Mouse (Mus musculus) G1E (cell line): ENCODE results near the gene Ccr10.

Experiments
- CTCF ChIP-seq: IDR thresholded peaks from 2 replicates; pipeline ENCODE4 v1.5.1; 2012; ENCODE audit warnings: low read depth, low read length, inconsistent platforms, mixed read lengths
- GATA1 ChIP-seq: IDR thresholded peaks from 2 replicates; pipeline ENCODE4 v1.6.1; 2012; ENCODE audit warnings: borderline replicate concordance, low read length, inconsistent platforms, mixed read lengths
- GATA2 ChIP-seq: IDR thresholded peaks from 2 replicates; pipeline ENCODE4 v1.6.1; 2012; ENCODE audit warnings: low read depth, low read length, inconsistent platforms, borderline replicate concordance
- POLR2AphosphoS5 ChIP-seq: IDR thresholded peaks from 2 replicates; pipeline ENCODE4 v1.6.1; 2012; ENCODE audit warnings: low read depth, low read length, inconsistent platforms; ENCODE audit not compliant: insufficient replicate concordance
- TAL1 ChIP-seq: conservative IDR thresholded peaks from 2 replicates; pipeline ENCODE4 v1.6.1; 2012; ENCODE audit warnings: low read depth, low read length, inconsistent platforms, mixed read lengths

DNA sequence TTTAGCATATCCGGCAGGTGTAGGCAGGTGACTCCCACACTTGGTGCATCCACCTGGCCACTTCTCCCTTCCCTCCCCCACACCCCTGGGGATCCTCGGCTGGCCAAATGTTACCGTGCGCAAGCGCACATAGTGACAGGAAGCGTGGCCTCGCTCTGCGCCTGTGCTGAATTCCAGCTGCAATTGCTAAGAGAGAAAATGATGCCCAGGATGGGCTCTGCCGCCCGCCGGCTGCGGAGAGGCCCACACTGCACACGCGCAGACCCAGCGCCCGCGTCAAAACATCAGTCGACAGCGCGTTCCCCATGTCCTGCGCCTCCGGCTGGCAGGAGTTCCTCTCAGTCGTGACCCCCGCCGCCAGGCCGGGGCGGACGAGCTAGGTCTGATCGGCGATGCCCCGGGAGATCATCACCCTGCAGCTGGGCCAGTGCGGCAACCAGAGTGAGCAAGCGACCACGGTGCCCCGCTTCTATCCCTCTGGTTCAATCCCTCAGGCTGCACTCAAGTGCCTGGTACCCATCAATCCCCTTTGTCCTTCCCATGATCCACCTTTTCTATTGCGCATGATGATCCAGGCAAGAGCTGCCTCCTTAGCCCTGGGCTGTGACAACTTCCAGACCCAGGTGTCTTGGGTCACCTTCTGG lies 19.4 kb downstream of the Ccr10 start, which contains the start of gene Tubg2:
- TF ChIP-seq TAL1 (no peak), CTCF (no peak), GATA1 (no peak), POLR2AphosphoS5 (no peak), GATA2 (no peak)
